Mouse (Mus musculus) left cerebral cortex, postnatal 4 days (tissue): ENCODE data around the gene Tmed11. TPM values are rescaled to one million over a fixed set of nuclear protein-coding genes. Genes with fewer than 3 reads are reported as not detected.
"Not testable (repeated sequence)": the region's sequence is repeated elsewhere in the genome, so short reads cannot be mapped to it uniquely, and the experiment has no call there.

Source experiments
- DNase-seq: peaks from one replicate; pipeline ENCODE4 v3.0.0-alpha.2; 2022
- intact Hi-C: fragments of 180-260 bp; cut with DNase I; formaldehyde crosslinking; loops from one replicate; pipeline ENCODE4 v1.15.1; 2025
- total RNA-seq, 2 experiments: library from RNA; stranded (reverse); gene quantifications; 2 replicates each; pipeline ENCODE4 v1.2.3; 2021

Tmed11 gene
- total RNA-seq, result not detected

DNA sequence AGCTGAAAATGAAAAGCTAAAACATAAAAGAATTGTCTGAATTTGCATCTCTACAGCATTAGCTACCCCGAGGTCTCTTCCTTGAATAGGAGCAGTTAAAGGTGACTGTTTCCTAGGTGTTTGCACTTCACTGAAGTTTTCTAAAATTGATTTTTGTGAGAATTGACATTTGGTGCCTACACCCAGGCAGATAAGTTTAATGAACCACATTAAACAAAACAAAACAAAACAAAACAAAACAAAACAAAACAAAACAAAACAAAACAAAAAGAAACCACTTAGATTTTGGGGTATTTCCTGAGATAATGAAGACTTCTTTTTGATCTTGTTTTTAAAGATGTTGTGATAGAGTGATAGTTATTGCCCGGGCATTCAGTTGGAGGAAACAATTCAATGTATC, at the start of gene Tmed11:
Gene Tmed11 (minus strand): TSS at position 101 of the 400 bp plus-strand sequence.
- intact Hi-C loops, DNase-seq: not testable (repeated sequence)

DNA sequence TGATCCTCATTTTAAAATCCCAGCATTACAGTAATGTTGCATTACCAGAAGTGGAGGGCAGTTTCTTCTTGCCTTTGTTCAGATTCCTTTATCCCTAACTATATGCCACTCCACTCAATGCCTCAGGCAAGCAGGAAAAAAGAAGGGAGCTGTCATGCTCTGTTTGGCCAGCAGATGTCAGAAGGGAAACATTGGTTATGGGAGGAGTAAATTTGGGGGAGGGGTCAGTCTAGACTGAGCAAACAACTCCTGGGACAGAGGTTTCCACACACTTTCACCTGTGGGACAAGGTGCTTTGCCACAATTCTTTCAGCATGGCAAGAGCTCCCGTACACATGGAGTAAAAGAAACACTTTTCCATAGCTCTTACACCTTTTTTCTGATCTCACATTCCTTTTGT, 41.0 kb upstream of the Tmed11 start:
- intact Hi-C loops, result no loop called here
- no peak for DNase-seq

DNA sequence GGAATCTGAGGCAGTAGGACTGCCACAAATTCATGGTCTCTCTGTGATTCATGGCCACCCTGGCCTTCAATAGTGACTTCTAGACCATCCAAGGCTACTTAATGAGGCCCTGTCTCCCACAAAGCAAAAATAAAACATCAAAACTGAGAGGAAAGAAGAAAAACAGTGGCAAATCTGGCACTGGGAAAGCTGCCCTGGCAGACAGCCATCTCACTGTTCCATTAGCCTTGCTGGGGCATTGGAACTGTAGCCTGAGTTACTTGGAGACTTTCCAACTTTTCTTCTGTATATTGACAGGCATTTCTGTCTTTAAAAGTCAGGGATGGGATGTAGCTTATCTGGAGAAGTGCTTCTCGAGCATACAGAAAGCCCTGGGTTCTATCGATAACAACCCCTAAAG, 28.1 kb upstream of the Tmed11 start:
- intact Hi-C loops, result no loop called here
- DNase-seq, result peak; percentile 49

DNA sequence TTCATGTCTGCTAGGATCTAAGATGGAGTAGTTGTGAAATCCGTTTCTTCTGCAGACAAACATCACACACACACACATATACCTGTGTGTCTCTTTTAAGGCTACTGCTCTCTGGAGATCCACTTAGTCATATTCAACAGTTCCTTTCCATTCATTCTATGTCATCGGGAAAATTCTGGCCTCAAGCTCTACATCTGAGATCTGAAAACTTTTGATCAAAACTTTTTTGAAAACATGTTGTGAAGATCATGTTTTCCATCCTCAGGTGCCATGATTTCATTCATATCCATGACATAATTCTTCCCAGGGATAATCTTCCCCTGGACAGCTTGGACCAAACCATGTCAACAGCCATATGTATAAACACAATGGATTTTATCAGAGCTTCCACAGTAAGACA, 13.6 kb upstream of the Tmed11 start, which contains the start of gene Vmn2r8:
Gene Vmn2r8 (minus strand): TSS at position 101 of the 400 bp plus-strand sequence.
- DNase-seq, intact Hi-C loops: not testable (repeated sequence)

DNA sequence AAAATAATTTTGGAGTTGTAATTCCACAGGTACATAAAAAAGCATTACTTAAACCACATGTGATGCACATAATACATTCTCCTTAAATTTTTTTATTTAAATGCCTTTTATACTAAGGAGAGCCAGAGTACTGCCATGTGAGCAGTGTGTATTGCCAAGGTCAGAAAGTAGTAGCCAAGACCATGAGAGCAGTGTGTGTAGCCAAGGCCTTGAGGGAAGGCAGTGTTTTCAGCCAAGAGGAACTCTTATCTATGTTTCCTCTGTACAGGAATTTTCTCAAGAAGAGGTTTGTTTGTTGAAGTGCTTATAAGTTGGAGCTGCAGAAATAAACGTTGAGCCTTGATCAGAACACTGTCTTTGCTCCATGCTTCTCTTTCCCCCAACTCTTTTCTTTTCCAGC, 8.5 kb upstream of the Tmed11 start:
- no peak for DNase-seq
- intact Hi-C loops, result no loop called here

DNA sequence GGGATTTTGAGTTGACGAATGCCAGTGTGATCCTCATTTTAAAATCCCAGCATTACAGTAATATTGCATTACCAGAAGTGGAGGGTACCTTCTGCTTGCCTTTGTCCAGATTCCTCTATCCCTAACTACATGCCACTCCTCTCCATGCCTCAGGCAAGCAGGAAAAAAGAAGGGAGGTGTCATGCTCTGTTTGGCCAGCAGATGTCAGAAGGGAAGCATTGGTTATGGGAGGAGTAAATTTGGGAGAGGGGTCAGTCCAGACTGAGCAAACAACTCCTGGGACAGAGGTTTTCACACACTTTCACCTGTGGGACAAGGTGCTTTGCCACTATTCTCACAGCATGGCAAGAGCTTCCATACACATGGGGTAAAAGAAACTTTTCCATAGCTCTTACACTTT, 4.8 kb downstream of the Tmed11 start:
- intact Hi-C loops, result not testable (repeated sequence)
- DNase-seq, result peak; percentile 15

DNA sequence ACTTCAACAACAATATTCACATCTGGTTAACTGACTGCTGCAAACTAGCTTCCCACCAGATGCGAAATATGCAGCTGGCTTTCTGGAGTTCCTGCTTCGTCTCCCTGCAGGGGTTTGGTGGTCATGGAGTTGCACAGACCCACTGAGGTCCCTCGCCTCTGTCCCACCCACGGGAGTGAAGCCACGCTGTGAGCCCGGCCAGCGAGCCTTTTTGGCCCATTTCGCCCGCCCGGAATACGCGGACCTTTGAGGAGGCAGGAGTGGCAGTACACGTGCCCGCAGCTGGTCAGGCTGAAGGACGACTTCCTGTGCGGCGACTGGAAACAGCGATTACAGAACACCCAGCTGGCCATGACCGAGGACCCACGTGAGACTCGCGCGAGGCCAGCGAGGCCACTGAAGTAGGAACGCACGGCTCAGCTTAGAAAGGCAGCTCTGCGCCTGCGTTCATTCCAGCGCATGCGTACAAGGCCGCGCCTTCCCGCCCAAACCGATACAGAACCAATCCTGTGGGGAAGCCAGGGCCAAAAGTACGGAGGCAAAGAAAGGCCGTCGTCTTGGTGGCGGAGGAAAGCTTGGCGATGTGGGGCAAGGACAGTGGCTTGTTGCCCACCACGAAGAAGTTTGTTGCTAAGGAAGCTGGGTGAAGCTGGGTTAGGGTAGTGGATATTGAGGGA, 20.4 kb downstream of the Tmed11 start, which contains the start of gene Rnf212:
Gene Rnf212 (minus strand): TSS at position 353 of the 677 bp plus-strand sequence.
- no peak for DNase-seq
- intact Hi-C loops, result no loop called here

DNA sequence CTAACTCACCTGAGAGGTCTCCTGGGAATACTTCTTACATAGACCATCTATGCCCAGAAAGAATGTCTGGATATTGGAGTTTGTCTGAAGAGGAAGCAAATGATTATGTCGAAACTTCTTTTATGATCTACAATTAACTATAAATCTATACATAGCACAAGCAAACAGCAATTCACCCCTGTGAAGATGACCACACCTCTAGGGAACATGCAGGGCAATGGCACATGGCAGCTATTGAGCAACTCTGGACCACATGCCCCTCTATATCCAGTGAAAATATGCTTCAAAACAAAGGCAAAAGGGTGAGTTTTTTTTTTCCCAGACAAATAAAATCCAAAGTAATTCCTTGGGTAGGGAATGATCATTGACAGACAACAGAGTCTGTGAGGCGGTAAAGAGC, 35.2 kb downstream of the Tmed11 start:
- DNase-seq, result no peak
- intact Hi-C loops, result no loop called here

DNA sequence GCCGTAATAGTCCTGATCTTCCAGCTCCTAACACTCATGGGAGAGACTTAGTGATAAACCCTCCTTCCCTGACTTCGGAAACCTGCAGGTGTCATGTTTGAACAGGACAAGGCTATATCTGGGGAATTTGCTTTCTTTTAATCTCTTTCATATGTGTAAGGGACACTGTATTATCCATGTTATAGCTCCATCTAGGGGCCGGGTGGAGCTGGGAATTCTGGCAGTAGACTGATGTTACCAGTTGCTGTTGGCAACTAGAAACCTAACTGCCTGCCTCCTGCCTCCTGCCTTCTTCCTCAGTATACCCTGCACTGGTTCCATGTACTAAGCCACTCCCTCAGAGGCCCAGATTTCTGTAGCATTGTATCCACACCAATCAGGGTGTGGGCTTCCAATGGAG, 36.8 kb downstream of the Tmed11 start:
- intact Hi-C loops, result no loop called here
- peak; percentile 16 for DNase-seq

DNA sequence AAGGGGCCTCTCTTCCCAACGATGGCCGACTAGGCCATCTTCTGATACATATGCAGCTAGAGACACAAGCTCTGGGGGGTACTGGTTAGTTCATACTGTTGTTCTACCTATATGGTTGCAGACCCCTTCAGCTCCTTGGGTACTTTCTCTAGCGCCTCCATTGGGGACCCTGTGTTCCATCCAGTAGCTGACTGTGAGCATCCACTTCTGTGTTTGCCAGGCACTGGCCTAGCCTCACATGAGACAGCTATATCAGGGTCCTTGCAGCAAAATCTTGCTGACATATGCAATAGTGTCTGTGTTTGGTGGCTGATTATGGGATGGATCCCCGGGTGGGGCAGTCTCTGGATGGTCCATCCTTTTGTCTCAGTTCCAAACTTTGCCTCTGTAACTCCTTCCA, 43.9 kb downstream of the Tmed11 start:
- intact Hi-C loops, DNase-seq: not testable (repeated sequence)

DNA sequence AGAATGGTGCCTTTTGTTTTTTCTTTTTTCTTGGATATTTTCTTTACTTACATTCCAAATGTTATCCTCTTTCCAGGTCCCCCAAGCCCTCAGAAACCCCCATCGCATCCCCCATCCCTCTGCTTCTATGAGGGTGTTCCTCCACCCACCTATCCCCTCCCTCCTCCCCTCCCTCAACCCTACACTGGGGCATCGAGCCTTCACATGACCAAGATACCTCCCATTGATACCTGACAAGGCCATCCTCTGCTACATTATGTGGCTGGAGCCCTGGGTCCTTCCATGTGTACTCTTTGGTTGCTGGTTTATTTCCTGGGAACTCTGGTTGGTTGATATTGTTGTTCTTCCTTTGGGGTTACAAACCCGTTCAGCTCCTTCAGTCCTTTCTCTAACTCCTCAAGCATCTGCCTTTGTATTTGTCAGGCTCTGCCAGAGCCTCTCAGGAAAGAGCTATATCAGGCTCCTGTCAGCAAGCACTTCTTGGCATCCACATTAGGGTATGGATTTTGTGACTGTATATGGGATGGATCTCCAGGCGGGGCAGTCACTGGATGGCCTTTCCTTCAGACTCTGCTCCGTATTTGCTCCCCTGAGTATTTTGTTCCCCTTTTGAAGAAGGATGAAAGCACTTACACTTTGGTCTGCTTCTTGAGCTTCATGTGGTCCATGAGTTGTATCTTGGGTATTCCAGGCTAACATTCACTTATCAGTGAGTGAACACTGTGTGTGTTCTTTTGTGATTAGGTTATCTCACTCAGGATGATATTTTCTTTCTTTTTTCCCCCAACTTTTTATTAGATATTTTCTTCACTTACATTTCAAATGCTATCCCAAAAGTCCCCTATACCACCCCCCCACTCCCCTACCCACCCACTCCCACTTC, 44.6 kb downstream of the Tmed11 start:
- no peak for DNase-seq
- intact Hi-C loops, result no loop called here

DNA sequence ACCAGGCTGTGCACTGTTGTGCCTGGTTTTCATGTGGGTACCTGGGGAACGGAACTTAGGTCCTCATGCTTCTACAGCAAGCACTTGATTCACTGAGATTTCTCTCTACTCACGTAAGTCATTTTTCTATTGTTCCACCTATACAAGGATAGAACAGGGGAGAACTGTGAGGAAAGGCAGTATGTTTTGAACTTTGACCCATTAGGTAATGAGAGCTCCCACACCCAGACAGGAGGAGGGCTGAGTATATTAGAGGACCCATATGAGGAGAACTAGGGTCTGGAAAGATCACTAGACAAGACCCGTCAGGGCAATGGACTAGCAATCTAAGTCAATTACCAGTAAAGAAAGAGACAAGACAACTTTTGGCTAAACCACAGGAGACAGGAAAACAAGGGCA, 50.5 kb downstream of the Tmed11 start:
- intact Hi-C loops, result no loop called here
- DNase-seq, result no peak

DNA sequence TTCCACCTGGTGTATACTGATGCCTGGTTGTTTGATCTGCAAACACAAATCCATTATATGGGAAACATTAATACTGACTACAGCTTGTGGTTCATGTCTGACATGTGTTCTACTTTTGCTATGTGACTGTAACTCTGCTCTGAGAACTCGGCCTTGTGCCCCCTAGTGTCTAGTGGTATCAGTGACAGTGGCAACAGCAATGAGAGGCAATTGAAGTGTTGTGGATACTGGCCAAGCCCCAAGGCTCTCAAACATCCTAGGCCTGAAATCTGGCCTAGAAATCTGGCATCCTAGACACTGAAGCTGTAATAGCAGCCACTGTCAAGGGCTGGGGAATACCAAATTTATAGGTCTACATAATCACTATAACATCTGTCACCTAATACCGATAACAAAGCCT, 51.3 kb downstream of the Tmed11 start:
- intact Hi-C loops, result no loop called here
- peak; percentile 11 for DNase-seq

DNA sequence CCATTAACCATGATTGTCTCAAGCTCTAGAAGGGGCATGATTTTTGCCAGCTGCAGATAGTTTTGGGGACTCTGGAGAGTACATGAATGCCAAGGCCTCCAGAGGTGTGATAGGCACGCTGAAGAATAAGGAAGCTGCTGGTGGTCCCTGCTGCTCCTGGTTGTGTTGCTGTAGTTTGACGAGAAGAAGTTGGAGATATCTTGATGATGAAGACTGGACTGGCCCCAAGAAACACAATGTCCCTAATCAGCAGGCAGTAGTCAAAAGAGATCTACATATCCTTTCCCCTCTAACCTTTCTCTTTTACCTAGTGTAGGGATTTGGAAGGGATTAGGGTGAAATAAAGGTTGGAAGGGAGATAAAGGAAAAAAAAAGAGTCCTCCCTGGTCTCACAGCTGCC, 52.6 kb downstream of the Tmed11 start:
- DNase-seq, result no peak
- intact Hi-C loops, result no loop called here

DNA sequence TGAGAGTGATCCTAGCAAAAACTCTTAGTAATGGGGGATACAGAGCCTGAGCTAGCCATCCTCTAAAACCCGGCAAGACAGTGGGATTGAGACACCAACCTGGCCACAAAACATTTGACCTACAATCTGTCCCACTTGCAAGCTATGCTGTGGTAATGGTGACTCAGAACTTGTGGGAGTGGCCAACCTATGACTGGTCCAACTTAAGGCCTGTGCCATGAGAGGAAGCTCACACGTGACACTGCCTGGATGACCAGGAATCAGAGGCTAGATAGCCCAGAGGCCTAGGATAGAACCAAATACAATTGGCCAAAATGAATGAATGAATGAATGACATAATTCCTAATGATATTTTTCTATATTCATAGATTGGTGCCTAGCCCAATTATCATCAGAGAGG, 53.3 kb downstream of the Tmed11 start:
- no peak for DNase-seq
- intact Hi-C loops, result no loop called here

DNA sequence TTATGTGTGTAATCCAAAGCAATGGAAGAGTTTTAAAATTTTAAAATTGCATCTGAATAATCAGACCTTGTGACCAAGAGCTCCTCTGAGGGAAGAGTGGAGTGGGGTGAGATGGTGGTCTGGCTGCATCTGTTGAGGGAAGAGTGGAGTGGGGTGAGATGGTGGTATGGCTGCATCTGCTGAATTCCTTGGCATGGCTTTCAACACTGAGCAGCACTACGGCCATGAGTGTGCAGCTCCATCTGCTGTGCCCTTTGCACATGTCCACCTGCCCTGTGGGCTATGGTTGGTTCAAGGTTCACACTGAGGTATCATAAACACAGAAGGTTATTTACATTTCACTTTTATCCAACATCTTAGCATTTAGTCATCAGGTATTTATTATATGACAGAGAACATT, 67.7 kb downstream of the Tmed11 start:
- intact Hi-C loops, result no loop called here
- DNase-seq, result no peak

Other genes with a start within 250 kb of the Tmed11 start
- gene Cplx1, start 245.3 kb downstream of the Tmed11 start, total RNA-seq, result 100 to 1,000 TPM; 190 to 193 TPM
- gene Gak, start 165.6 kb downstream of the Tmed11 start, total RNA-seq, result 10 to 100 TPM; 72.0 to 78.4 TPM
- 10 to 100 TPM; 24.3 to 25.3 TPM for gene Tmem175, start 165.6 kb downstream of the Tmed11 start, total RNA-seq
- 1 to 10 TPM; 9.8 to 9.9 TPM for gene Idua, start 135.0 kb downstream of the Tmed11 start, total RNA-seq
- 10 to 100 TPM; 55.4 to 68.1 TPM for gene Dgkq, start 125.7 kb downstream of the Tmed11 start, total RNA-seq
- gene Slc26a1, start 119.8 kb downstream of the Tmed11 start, total RNA-seq, result 1 to 10 TPM; 3.8 to 4.2 TPM
- gene Fgfrl1, start 103.0 kb downstream of the Tmed11 start, total RNA-seq, result 10 to 100 TPM; 17.3 to 17.6 TPM
- not detected for gene Rnf212, start 20.4 kb downstream of the Tmed11 start, total RNA-seq
- gene Vmn2r8, start 13.5 kb upstream of the Tmed11 start, total RNA-seq, result not detected
- not detected for gene Vmn2r9, start 57.2 kb upstream of the Tmed11 start, total RNA-seq
- gene Vmn2r10, start 211.2 kb upstream of the Tmed11 start, total RNA-seq, result not detected